Mouse (Mus musculus) gastrocnemius, adult 18-20 months (tissue): ENCODE results near the gene Gm9837. TPM values are rescaled to one million over a fixed set of nuclear protein-coding genes. Genes with fewer than 3 reads are reported as not detected.
A peak's percentile ranks its signal among the peaks of the same experiment; 100 is the strongest.

Experiments
- DNase-seq: peaks from one replicate; pipeline ENCODE4 v3.0.0; 2021; ENCODE audit warnings: low spot score
- long read RNA-seq, 2 experiments: library from polyadenylated mRNA; stranded (forward); transcript quantifications; one replicate each; pipeline ENCODE4 v2.0.0; 2021
- total RNA-seq, 2 experiments: library from RNA; stranded (reverse); gene quantifications; 2 replicates each; pipeline ENCODE4 v1.2.3; 2021

The Gm9837 gene
- total RNA-seq = not detected
- long read RNA-seq, experiment 1 = 0 reads
- long read RNA-seq, experiment 2 = 0 reads

DNA sequence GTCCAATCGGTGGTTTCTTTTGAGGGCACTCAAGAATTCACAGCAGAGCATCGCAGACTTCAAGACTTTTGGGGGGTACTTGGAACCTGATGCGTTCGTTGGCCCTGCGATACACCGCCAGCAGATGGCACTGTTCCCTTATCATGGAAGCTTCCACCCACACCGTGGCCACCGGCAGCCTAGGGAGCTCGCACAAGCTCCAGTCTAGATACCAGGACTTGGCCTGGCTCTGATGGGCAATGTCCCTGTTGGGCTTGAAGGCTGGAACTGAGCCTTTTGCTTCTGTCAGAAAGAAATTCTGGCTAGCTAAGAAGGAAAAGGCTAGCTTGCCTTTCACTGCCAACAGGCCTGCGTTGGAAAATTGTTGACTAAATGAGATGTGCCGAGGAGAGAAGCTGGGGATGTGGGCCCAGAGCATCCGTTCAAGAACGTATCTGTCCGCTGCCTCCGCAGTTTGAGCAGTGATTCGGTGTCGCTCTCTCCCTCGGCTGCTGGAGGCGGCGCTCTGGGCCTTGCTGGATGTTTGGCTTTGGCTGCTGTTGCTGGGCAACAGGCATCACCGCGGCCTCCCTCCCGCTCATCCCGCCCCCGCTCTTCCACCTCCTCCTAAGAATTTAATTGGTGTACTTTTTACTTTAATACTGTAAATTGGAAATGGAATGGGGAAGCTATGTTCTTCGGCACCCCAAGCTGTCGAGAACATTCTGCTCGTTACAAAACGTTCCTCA is at the start of gene Gm9837:
TSS of gene Gm9837 (minus strand) at position 512 of the 728 bp plus-strand sequence.
- DNase-seq = peak; percentile 90

DNA sequence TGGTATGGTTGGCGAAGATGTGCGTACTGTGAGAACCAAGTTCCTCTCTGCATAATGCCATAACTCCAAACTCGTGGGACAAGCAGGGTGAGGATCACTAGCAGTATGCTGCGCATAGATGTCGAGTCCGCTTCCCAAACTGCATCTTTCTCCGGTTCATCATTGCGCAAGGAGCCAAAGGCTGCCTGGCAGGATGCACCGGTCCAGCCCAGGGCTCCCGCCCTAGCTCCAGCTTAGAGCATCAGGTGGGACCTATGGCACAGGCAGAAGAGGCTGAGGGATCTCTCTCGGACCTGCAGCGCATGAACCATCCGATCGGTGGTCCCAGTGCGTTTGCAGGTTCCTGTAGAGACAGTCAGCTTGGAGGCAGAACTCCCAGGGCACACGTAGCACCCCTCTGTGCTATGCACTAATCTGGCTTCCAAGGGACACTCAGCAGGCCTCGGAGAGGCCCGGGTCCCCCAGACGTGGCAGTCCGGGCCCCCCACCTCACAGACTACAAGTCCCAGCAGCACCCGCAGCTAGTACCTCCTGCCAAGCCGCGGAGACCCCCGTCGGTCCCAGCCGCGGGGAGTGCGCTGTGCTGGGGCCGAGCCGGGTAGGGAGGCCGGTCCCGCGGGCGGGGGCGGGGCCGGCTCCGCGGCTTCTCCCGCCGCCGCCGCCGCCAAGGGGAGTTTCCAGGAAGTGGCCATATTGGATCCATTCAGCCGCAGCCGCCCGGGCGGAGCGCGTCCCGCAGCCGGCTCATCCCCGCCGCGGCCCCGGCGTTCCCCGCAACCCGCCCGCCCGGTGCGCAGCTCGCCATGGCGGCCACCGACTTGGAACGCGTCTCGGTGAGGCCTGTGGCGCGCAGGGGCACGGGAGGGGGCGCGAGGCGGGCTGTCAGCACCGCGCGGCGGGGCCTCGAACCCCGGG is 49.2 kb upstream of the Gm9837 start, which contains the start of gene Sept8:
TSS of gene Sept8 (plus strand) at position 51 of the 915 bp plus-strand sequence.
- DNase-seq = peak; percentile 54

DNA sequence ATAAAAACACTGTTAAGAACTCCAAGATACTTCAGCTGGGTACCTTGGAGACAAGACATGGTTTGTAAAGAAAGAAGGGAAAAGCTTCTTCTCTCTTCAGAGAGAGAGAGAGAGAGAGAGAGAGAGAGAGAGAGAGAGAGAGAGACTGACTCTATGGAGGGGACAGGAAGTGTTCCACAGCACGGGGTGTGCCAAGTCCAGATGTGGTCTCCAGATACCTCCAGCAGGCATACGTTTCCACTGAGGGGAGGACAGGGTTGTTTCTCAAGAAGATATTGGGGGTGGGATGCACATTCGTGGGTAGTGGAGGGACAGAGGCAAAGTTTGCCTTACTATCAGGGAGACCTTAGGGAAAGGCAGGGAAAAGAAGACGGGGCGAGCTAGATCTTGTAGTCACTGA is 48.5 kb upstream of the Gm9837 start:
- DNase-seq = no peak

DNA sequence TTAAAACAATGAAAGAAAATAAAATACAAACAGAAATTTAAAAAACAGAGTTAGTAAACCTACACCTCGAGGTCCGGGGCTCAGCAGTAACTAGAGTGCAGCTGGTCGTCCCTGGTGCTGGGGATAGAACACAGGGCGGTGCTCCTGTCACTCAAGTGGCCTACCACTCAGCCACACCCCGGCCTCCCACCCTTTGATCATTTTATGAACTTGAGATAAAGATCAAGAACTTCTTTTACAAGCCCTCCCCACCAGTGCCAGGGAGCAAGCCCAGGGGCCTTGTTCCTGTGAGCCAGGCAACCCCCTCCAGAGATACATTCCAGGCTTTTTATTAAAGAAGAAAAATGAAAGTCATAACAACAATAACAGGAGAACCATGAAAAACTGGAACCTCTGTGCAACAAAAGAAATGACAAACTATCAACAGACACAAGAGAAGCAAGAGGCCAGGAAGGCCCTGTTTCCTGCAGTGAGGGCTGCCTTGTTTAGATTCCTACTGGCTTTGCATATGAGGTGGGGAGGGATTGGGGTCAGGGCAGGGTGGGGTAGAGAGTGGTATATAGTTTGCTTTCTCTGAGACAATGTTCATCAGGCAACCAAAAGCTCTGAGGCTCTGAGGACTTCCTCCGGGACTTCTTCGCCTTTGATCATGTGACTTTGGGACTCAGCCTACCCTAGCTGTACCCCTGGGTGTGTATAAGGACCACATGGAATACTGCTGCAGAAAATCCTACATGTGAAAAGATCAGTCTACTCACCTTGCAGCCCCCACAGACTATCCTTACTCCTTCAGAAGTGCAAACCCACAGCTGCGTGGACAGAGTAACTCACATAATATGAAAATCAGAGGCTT is 46.7 kb upstream of the Gm9837 start:
- DNase-seq = no peak

DNA sequence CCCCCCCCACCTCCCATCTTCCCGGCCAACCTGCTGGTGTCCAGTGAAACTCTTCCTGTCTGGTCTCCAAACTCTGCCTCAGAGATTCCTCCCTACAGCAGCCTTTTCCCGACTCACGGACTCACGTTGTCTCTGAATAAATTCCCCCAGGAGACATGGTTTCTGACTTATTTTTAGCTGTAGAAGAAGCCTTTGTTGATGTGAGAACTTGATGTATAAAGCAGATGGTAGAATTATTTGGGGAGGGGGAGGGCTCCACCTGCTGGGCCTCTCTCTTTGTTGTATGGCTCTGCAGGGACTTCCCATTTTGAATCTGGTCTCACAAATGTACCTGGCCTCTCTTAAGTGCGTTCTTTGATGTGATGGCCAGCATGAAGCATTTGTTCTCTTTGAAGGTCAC is 40.1 kb upstream of the Gm9837 start:
- DNase-seq = no peak

DNA sequence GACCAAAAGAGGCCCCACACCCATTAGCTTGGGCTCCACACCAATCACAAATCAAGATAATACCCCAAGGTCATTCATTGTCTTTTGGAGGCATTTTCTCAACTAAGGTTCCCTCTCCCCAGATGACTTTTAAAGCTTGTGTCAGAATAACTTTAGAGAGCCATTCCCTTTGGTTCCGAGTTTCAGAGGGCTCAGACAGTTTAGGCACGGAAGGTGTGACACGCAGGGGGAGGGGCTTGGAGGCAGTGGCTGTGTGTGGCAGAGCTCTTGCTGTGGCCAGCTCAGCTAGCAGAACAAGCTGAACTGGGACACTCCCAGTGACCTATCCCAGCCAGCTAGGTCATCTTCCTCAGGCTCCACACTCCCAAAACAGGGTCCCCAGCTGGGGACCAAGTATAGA is 38.3 kb upstream of the Gm9837 start:
- DNase-seq = peak; percentile 38

DNA sequence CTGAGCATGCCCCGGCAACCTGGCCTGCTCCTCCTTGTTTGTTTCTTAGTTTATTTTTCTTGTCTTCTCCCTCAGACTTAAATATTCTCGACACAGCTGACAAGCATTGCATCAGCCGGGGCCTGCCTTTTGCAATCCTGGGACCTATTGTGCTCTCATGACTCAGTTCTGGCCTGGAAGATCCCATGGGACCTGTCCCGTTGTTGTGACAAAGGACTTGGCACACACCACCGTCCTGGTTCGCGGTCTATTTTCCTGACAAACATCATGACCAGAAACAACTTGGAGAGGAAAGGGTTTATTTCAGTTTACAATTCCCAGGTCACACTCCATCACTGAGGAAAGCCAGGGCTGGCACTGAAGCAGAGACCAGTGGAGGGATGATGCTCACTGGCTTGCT is 37.9 kb upstream of the Gm9837 start:
- peak; percentile 82 for DNase-seq

DNA sequence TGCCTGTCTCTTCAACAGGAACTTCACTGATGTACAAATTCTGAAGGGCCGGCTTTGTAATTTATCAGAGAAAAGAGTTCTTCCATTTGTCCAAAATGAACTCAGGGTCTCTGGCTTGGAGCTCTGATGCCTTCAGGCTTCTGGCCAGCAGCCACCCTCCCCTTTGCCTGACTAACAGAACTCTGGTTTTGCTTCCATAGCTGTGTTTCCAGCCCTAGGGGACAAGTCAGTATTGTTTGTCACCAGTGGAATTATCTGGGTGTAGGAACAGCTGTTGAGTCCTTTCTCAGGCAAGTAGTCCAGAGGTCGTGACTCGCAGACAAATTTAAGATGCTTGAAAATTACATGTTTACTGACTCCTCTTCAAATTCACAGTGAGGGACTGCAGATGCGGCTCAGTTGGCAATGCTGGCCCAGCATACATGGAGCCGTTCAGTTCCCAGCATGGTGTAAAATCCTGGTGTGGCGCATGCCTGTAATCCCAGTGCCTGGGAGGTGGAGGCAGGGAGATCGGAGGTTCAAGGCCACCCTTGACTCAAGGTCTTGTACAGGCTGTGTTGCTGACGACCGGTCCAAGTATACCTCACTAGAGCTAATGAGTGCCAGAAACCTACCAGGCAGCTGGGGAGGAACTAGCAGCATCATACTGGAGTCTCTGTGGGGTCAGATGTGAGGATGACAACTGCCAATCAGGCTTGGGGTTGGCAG is 37.0 kb upstream of the Gm9837 start:
- DNase-seq = no peak

DNA sequence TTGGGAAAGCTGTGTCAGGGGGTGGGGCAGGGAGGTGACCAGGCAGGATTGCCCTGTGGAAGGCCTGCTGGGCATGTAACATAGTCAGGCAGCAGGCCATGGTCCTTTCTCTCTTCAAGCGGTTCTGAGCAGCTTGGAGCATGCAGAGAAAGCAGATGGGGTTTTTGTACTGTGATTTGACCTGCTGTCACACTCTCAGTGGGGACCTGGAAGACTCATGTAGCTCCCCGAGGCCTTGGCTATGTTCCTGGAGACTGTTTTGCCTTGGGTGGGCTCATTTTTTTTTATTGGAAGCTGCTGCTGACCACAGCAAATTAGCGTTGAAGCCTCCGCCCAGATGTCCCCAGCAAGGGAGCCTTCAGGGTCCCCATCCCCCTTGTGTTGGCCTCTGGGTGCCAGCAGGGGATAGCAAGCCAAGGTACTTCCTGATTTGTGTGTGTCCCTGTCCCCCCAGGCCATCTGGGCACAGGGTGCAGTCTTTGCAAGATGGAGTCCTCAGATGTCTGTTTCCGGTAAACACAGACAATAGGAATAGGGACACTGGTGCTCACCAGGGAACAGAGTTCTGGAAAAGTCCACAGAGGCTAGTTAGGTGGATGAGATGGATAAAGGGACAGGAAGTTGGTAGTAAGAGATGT is 34.9 kb upstream of the Gm9837 start:
- DNase-seq = no peak

DNA sequence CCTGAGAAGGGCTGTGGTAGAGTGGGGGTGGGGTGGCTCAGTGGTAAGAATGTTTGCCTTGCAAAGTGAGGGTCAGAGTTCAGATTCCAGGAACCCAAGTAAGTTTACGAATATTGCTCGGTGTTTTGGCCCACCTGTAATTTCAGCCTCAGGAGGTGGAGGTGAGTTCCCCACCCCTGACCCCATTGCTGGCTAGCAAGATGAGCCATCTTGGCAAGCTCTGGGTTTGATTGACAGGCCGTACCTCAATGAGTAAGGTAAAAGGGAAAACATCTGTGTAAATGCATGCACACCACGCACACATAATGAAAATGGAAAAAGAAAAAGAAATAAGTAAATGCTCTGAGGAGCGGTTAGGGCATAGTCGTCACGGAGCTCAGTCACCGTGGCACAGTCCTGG is 34.1 kb upstream of the Gm9837 start:
- DNase-seq = no peak

DNA sequence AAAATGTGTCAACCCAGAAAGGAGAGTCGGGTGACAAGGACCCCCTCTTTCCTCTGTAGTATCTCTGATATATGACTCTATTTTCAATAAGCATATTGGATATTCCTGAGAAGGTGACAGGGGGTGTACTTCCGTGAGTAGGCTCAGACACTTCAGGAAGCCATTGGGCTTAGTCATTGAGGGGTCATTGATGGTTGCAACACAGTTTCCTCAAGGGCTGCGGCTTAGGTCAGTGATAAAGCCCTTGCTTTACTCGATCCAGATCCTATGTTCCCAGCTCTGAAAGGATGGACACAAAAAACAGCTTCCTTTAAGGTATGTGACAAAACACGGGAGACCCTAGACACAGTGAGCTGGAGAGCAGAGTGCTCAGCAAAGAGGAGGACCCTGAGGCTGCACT is 33.5 kb upstream of the Gm9837 start:
- DNase-seq = no peak

DNA sequence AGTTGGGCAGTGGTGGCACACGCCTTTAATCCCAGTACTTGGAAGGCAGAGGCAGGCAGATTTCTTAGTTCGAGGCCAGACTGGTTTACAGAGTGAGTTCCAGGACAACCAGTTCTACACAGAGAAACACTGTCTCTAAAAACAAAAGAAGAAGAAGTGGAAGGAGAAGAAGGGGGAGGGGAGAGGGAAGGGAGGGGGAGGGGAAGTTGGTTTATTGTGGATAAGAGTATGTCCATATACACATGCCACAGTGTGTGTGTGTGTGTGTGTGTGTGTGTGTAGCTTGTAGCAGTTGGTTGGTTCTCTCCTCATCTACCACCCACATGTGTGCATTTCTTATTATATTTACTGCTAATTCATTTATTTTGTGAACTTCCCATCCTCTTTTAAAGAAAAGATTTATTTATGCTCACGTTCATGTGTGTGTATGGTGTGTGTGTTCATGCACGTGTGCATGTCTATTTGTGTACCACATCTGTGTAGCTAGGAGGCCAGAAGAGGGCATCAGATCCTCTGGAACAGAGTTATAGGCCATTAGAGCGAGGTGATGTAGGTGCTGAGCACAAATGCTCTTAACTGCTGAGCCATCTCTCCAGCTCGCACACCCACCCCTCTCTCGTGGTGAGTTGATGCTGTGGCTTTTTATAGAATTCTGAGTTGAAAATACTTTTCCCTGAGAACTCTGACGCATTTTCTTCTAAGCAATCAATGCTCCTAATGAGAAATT is 31.9 kb upstream of the Gm9837 start:
- no peak for DNase-seq

DNA sequence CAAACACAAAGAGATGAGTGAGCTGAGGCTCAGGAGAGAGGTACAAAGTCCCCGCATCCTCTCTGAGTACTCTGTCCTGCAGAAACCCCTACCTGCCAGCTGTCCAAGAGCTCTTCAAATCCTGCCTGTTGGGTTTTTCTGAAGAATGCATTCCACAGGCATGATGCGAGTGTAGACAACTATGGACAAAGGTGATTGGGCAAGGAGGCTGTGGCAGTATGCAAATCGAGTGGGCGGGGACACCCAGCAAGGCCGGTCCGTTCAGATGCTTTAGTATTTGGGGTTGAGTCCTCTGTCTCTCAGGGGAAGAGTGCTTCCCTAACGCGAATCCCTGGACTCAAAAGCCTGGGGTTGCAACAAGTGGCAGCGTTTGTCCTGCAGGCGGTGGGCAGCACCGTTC is 30.3 kb upstream of the Gm9837 start:
- no peak for DNase-seq

DNA sequence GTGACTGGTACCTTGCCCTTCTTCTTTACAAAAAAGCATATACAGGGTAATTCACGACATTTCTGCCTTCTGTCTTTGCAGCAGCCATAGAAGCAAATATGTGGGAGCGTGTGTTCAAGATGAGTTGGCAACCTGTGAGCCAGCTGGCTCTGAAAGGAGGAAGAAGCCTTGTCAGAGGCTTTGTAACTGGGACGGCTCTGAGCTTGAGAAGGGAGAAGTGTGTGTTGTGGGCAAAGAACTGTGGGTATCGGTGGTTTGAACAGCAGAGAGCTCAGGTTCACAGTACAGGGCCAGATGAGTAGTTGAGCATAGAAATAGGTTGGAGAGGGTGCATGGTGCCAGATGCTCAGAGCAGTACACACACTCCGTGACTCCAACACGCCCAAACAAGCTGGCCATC is 26.7 kb upstream of the Gm9837 start:
- DNase-seq = no peak

DNA sequence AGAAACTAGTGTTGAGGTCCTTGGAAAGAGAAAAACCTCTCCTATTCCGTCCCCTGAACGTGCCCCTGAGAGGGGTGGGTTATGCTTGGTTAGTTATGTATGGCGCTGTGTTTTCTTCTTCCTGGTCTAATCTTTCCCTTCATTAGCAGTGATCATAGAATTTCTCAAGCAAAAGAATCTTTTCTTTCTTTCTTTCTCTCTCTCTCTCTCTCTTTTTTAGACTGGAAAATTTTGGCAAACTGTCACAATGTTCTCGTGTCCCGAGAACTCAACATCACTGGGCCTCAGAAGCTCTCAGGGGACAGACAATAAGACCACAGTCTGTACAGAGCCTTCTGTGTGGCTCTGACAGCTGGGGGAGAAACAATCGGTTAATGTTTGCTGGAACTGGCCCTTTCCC is 25.1 kb upstream of the Gm9837 start:
- peak; percentile 18 for DNase-seq

DNA sequence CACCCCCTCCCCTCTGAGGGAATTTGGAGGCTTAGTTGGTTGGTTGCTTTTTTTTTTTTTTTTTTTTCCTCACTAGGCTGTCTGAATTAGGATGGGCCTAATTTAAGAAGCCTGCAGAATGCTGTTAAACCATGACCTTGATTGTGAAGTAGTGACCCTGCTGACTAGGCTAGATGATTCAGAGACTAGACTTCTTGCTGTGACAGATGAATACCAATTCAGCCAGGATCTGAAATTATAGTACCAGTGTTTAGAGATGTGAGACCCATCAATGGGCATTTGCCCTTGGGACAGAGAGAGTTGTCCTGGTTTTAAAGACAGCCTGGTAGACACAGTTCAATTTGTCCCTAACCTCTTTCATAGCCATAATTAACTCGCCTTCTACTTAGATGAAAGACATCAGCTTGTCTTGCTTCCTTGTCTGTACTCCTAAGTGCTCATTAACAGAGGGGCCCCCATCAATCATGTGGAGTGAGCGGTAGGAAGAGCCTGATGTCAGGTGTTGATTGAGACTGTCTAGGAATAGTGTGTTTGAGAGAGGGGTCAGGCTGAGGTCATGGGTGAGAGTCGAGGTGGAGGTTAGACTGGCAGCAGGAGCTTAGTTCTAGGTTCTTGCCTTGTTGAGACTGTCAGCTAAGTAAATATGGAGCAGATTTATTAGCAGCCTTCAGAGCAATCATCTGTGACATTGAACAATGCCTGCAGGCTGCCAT is 23.1 kb upstream of the Gm9837 start:
- no peak for DNase-seq

DNA sequence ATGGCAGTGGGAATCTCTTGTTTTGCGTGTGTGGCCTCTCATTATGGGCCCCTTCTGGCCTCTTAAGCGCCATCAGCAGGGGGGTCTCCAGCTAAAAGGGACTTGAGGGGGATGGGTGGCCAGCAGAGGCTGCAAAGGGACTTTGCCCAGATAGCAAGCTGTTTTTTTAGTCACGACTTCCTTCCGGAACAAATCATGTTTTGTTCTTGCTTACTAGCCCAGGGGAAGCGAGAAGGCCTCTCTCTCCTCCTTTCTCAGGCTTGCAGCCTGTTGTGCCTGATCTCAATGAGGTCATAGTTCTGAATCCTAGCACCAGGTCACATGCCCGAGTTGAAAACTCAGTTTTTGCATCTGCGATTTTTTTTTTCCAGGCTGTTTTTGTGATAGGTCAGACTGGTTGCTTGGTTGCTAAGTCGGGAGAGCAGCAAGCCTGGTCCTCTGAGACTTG is 21.7 kb upstream of the Gm9837 start:
- peak; percentile 39 for DNase-seq

DNA sequence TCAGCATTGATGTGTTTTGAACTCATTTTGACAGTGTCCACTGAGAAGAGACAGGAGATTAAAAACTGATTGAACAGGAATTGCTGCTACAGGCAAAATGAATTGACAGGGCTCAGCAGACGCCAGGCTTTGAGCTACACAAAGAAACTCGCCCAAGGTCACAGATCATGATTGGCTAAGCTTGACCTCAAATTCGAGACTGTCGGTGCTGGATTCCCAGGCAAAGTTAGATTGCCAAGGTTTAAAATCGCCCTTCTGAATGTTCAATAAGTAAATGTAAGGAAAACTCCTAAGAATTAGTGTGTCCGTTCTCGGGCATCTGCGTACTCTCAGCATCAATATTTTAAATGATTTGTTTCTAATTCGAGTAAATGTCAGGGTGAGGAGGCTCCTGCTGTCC is 19.1 kb upstream of the Gm9837 start:
- DNase-seq = no peak

DNA sequence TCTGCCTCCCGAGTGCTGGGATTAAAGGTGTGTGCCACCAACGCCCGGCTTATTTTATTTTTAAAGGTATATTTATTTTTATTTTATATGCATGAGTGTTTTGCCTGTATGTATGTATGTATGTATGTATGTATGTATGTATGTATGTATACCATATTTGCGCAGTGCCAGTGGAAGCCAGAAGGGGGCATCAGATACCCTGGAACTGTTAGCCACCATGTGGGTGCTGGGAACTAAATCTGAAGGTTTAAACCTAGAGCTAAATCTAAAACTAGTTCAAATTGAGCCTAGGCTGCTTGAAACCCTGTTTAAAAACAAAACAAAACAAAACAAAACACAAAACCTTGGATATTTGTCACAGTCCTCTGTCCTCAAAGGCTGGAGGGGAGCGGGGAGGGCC is 18.7 kb upstream of the Gm9837 start:
- no peak for DNase-seq
